Mouse (Mus musculus): Measurements from ENCODE around the gene Ager. TPM values are rescaled to one million over a fixed set of nuclear protein-coding genes. Genes with fewer than 3 reads are reported as not detected.

The Ager gene
- polyA plus RNA-seq, 1 experiment from 2014 or later, result 2.5 TPM

DNA sequence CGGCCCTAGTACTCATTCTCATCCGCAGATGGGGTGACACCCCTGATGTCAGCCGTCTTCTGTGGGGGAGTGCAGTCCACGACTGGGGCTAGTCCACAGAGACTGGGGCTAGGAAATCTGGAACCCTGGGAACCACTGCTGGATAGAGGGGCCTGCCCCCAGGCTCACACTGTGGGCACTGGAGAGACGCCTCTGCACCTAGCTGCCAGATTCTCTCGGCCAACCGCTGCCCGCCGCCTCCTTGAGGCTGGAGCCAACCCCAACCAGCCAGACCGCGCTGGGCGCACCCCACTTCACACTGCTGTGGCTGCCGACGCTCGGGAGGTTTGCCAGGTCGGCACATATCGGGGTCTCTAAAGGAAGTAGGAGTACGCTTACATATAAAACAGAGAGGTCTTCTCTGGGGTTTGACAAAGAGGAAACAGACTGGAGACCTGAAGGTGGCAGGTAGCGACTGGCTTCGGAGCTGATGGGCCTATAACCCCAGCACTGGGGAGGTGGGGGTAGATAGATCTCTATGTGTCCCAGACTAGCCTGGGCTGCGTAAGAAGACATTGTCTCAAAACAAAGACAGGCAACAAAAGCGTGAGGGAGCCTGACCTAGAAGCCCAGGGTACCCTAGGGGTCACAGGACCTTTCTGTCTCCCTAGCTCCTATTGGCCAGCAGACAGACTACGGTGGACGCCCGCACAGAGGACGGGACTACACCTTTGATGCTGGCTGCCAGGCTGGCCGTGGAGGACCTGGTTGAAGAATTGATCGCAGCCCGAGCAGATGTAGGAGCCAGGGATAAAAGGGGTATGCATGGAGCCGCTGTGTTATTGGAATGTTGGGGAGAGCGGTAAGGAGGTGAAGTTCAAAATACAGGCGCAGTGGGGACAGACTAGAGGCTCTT, 11.5 kb upstream of the Ager start:
- Histone ChIP-seq H3K27me3 (no peaks in the 10 kb centered on the region), H3K4me2 (peak overlapping the region; percentile 93), H3K4me1 (peaks cover 47% of the 10 kb centered on the region), H3K9me3 (no peaks in the 10 kb centered on the region), H3K27ac (peak overlapping the region; percentile 98), H3K9ac (peak overlapping the region; percentile 71), H3K4me3 (peak overlapping the region; percentile 86), H3K36me3 (no peaks in the 10 kb centered on the region)
- no peak for ATAC-seq (ENCODE audit: insufficient number of reproducible peaks, low FRiP score, low TSS enrichment, low read depth)
- 27% methylated on average over 32 of the region's 32 CpGs for WGBS

GRCm38 (mm10) chr17:34586796-34587422, 10.8 kb upstream of the Ager start:
- Histone ChIP-seq H3K27ac (peak overlapping the region; percentile 98), H3K9ac (peak overlapping the region; percentile 71), H3K4me2 (peak overlapping the region; percentile 93), H3K27me3 (no peaks in the 10 kb centered on the region), H3K36me3 (no peaks in the 10 kb centered on the region), H3K4me3 (peak overlapping the region; percentile 86), H3K9me3 (no peaks in the 10 kb centered on the region), H3K4me1 (peaks cover 53% of the 10 kb centered on the region)
- WGBS, result under 1% methylated on average over 38 of the region's 38 CpGs
- ATAC-seq (ENCODE audit: insufficient number of reproducible peaks, low FRiP score, low TSS enrichment, low read depth), result peak; percentile 83

DNA sequence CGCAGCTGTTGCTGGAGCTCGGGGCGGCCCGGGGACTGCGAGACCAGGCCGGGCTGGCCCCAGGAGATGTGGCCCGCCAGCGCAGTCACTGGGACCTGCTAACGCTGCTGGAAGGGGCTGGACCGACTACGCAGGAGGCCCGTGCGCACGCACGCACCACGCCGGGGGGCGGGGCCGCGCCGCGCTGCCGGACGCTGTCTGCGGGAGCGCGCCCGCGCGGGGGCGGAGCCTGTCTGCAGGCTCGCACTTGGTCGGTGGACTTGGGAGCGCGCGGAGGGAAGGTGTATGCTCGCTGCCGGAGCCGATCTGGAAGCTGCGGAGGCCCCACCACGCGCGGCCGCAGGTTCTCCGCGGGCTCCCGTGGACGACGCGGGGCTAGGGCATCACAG, 10.2 kb upstream of the Ager start:
- no peaks in the 10 kb centered on the region for H3K9me3 ChIP-seq
- H3K9ac ChIP-seq, result peak overlapping the region; percentile 94
- no peaks in the 10 kb centered on the region for H3K27me3 ChIP-seq
- peak overlapping the region; percentile 86 for H3K4me3 ChIP-seq
- peak overlapping the region; percentile 98 for H3K27ac ChIP-seq
- WGBS, result under 1% methylated on average over 46 of the region's 50 CpGs
- H3K4me2 ChIP-seq, result peak overlapping the region; percentile 93
- peak; percentile 84 for ATAC-seq (ENCODE audit: insufficient number of reproducible peaks, low FRiP score, low TSS enrichment, low read depth)
- H3K36me3 ChIP-seq, result no peaks in the 10 kb centered on the region
- H3K4me1 ChIP-seq, result peaks cover 53% of the 10 kb centered on the region

GRCm38 (mm10) chr17:34587814-34588213, 9.8 kb upstream of the Ager start:
- no peaks in the 10 kb centered on the region for H3K9me3 ChIP-seq
- no peak for ATAC-seq (ENCODE audit: insufficient number of reproducible peaks, low FRiP score, low TSS enrichment, low read depth)
- H3K27me3 ChIP-seq, result no peaks in the 10 kb centered on the region
- peak overlapping the region; percentile 98 for H3K27ac ChIP-seq
- peak overlapping the region; percentile 94 for H3K9ac ChIP-seq
- WGBS, result 5% methylated on average over 19 of the region's 19 CpGs
- peak overlapping the region; percentile 93 for H3K4me2 ChIP-seq
- no peaks in the 10 kb centered on the region for H3K36me3 ChIP-seq
- peaks cover 53% of the 10 kb centered on the region for H3K4me1 ChIP-seq
- peak overlapping the region; percentile 86 for H3K4me3 ChIP-seq

DNA sequence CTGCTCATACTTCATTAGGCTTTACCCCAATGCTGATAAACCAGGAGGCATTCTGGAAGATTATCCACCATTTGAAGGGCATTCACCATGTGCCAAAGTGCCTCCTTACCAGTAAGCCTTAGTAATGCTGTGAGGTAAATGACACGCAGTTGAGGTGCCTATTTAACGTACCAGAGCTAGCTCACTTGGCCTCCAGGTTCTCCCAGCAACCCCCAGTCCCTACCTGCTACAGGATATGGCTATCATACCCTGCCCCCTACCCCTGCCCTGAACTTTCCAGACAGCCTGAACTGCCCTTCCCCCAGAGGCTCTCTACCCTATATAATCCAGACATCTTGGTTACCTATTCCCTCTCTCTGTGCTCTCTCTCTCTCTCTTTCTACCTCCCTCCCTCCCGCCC, 8.9 kb upstream of the Ager start:
- ATAC-seq (ENCODE audit: insufficient number of reproducible peaks, low FRiP score, low TSS enrichment, low read depth), result no peak
- Histone ChIP-seq H3K27ac (peak overlapping the region; percentile 35; the same call in 1 of the 2 replicates), H3K4me3 (no peak overlapping the region), H3K4me2 (no peak overlapping the region), H3K9ac (no peak overlapping the region), H3K4me1 (peaks cover 55% of the 10 kb centered on the region), H3K36me3 (no peaks in the 10 kb centered on the region), H3K9me3 (no peaks in the 10 kb centered on the region), H3K27me3 (no peaks in the 10 kb centered on the region)
- WGBS, result 68% methylated on average over 3 of the region's 3 CpGs

GRCm38 (mm10) chr17:34589206-34589605, 8.5 kb upstream of the Ager start:
- Histone ChIP-seq H3K36me3 (no peaks in the 10 kb centered on the region), H3K4me1 (peaks cover 59% of the 10 kb centered on the region), H3K4me2 (peak overlapping the region; percentile 17; the same call in 1 of the 2 replicates), H3K9me3 (no peaks in the 10 kb centered on the region), H3K27ac (no peak overlapping the region), H3K9ac (no peak overlapping the region), H3K27me3 (no peaks in the 10 kb centered on the region), H3K4me3 (no peak overlapping the region)
- 34% methylated on average over 7 of the region's 7 CpGs for WGBS
- ATAC-seq (ENCODE audit: insufficient number of reproducible peaks, low FRiP score, low TSS enrichment, low read depth), result no peak

GRCm38 (mm10) chr17:34589681-34590101, 8.0 kb upstream of the Ager start, which contains the start of gene Gpsm3:
Gpsm3 (plus strand) TSS chr17:34589806.
- WGBS, result 23% methylated on average over 7 of the region's 7 CpGs
- Histone ChIP-seq H3K36me3 (peaks cover 4% of the 10 kb centered on the region), H3K4me3 (0 out of 2 replicates have a peak within 1 kb of the TSS, but pooled peaks have one; percentile 5), H3K27me3 (no peaks in the 10 kb centered on the region), H3K27ac (peak within 1 kb of the TSS; percentile 98), H3K4me2 (peak within 1 kb of the TSS; percentile 24), H3K9ac (no peak within 1 kb of the TSS), H3K4me1 (peaks cover 64% of the 10 kb centered on the region), H3K9me3 (no peaks in the 10 kb centered on the region)
- no peak for ATAC-seq (ENCODE audit: insufficient number of reproducible peaks, low FRiP score, low TSS enrichment, low read depth)

- no peak overlapping the region for H3K9ac ChIP-seq
- 67% methylated on average over 15 of the region's 15 CpGs for WGBS
- peaks cover 71% of the 10 kb centered on the region for H3K4me1 ChIP-seq
- peak overlapping the region; percentile 24 for H3K4me2 ChIP-seq
- 0 out of 2 replicates have a peak overlapping the region, but pooled peaks have one; percentile 80 for H3K4me3 ChIP-seq
- H3K36me3 ChIP-seq, result peaks cover 11% of the 10 kb centered on the region
- no peaks in the 10 kb centered on the region for H3K9me3 ChIP-seq
- no peak for ATAC-seq (ENCODE audit: insufficient number of reproducible peaks, low FRiP score, low TSS enrichment, low read depth)
- no peaks in the 10 kb centered on the region for H3K27me3 ChIP-seq
- H3K27ac ChIP-seq, result peak overlapping the region; percentile 98
These were observed 7.3 kb upstream of the Ager start for GRCm38 (mm10) chr17:34590154-34590987.

DNA sequence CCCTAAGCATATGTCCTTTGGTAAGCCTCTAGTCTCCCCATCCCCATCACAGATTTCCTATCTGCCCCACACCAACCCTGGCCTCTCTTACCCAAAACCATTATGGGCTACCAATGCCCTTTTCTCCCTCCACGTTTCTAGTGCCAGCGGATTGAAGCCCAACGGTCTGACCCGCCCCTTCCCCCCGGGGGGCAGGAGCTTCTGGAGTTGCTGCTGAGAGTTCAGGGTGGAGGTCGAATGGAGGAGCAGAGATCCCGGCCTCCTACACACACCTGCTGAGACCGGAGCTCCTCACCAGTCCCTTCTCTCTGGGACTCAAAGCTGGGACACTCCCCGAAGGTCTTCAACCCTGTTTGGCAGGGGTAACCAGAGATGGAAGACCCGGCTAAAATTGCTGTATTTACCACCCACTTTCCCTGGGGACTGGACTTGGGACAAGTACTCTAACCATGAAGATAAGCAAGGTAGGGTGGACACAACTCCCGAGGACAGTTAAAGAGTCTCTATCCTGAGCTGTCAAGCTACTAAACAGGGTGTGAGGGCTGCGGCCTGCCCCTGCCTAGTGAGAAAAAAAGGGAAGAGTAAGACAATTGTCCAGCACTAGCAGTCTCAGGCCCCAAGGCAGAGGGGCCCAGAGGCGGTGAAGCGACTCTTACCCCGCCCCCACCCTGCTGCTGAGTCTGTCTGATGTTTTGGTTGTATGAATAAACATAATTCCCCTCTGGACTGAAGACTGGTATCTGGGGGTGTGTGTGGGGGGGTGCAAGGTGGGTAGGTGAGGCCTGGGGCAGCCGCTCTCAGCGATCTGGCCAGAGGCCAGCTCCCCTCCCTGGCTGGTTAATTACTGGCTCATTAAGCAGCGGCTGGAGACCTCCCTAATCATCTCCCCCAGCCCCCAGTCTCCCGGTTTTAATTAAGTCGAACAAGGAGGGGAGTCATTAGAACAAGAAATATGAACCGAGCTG, 6.4 kb upstream of the Ager start, which contains the start of gene Pbx2:
TSS of gene Pbx2 (plus strand) at position 238 of the 965 bp plus-strand sequence.
- Histone ChIP-seq H3K4me2 (peak within 1 kb of the TSS; percentile 85), H3K4me1 (peaks cover 68% of the 10 kb centered on the region), H3K9ac (peak within 1 kb of the TSS; percentile 84), H3K27ac (peak within 1 kb of the TSS; percentile 98), H3K9me3 (no peaks in the 10 kb centered on the region), H3K36me3 (peaks cover 20% of the 10 kb centered on the region), H3K27me3 (no peaks in the 10 kb centered on the region), H3K4me3 (peak within 1 kb of the TSS; percentile 80)
- ATAC-seq (ENCODE audit: insufficient number of reproducible peaks, low FRiP score, low TSS enrichment, low read depth), result no peak
- 8% methylated on average over 21 of the region's 21 CpGs for WGBS

DNA sequence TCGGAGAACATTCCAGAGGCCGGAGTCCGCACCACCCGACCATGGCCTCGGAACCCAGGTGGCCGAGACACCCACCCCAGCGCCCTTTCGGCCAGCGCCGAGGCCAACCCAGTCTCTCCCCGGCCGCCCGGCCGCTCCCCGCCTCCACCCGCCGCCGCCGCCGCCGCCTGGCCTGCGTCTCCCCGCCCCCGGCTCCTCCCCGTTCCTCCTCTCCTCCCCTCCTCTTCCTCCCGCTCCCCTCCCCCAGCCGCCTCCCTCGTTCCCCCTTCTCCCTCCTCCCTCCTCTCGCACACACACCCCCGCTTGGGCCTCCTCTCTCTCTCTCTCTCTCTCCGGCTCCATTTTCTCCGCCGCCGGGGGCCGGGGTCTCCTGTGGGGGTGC, 5.7 kb upstream of the Ager start:
- peak; percentile 42; the same call in 1 of the 2 replicates for ATAC-seq (ENCODE audit: insufficient number of reproducible peaks, low FRiP score, low TSS enrichment, low read depth)
- Histone ChIP-seq H3K27ac (peak overlapping the region; percentile 98), H3K4me3 (peak overlapping the region; percentile 80), H3K4me2 (peak overlapping the region; percentile 85), H3K9ac (peak overlapping the region; percentile 84), H3K9me3 (no peaks in the 10 kb centered on the region), H3K27me3 (no peaks in the 10 kb centered on the region), H3K4me1 (peaks cover 63% of the 10 kb centered on the region), H3K36me3 (peaks cover 21% of the 10 kb centered on the region)
- under 1% methylated on average over 31 of the region's 35 CpGs for WGBS

Data from limb, embryonic 15.5 days (tissue).